Mouse (Mus musculus): ENCODE measurements around the gene Nedd9. TPM values are rescaled to one million over a fixed set of nuclear protein-coding genes. Genes with fewer than 3 reads are reported as not detected.

Nedd9 gene
- polyA plus RNA-seq, 1 experiment from 2014 or later = 42.1 TPM

- DNase-seq (ENCODE audit: low spot score) = no peak
Observed at GRCm38 (mm10) chr13:41456292-41457029, 30.7 kb downstream of the Nedd9 start.

GRCm38 (mm10) chr13:41453227-41454193 is 33.7 kb downstream of the Nedd9 start:
- DNase-seq (ENCODE audit: low spot score) = no peak

- no peak for DNase-seq (ENCODE audit: low spot score)
Observed at GRCm38 (mm10) chr13:41450821-41451220, 36.3 kb downstream of the Nedd9 start.

GRCm38 (mm10) chr13:41449211-41449610 is 38.0 kb downstream of the Nedd9 start:
- DNase-seq (ENCODE audit: low spot score) = no peak

- DNase-seq (ENCODE audit: low spot score) = no peak
Observed at GRCm38 (mm10) chr13:41447209-41447608, 40.0 kb downstream of the Nedd9 start.

GRCm38 (mm10) chr13:41446591-41446990 is 40.6 kb downstream of the Nedd9 start:
- no peak for DNase-seq (ENCODE audit: low spot score)

GRCm38 (mm10) chr13:41445067-41445808 is 41.9 kb downstream of the Nedd9 start:
- DNase-seq (ENCODE audit: low spot score) = no peak

GRCm38 (mm10) chr13:41444230-41444629 is 42.9 kb downstream of the Nedd9 start:
- DNase-seq (ENCODE audit: low spot score) = no peak

- DNase-seq (ENCODE audit: low spot score) = no peak
Observed at GRCm38 (mm10) chr13:41442145-41442544, 45.0 kb downstream of the Nedd9 start.

GRCm38 (mm10) chr13:41440205-41440604 is 47.0 kb downstream of the Nedd9 start:
- DNase-seq (ENCODE audit: low spot score) = no peak

GRCm38 (mm10) chr13:41437390-41437789 is 49.8 kb downstream of the Nedd9 start:
- DNase-seq (ENCODE audit: low spot score) = no peak

GRCm38 (mm10) chr13:41436731-41437130 is 50.4 kb downstream of the Nedd9 start:
- no peak for DNase-seq (ENCODE audit: low spot score)

- DNase-seq (ENCODE audit: low spot score) = no peak
Observed at GRCm38 (mm10) chr13:41433201-41433600, 54.0 kb downstream of the Nedd9 start.

GRCm38 (mm10) chr13:41431795-41432194 is 55.4 kb downstream of the Nedd9 start:
- DNase-seq (ENCODE audit: low spot score) = no peak

GRCm38 (mm10) chr13:41427046-41427445 is 60.1 kb downstream of the Nedd9 start:
- DNase-seq (ENCODE audit: low spot score) = no peak

- DNase-seq (ENCODE audit: low spot score) = no peak
Observed at GRCm38 (mm10) chr13:41423463-41424074, 63.6 kb downstream of the Nedd9 start.

GRCm38 (mm10) chr13:41422581-41422980 is 64.6 kb downstream of the Nedd9 start:
- no peak for DNase-seq (ENCODE audit: low spot score)

GRCm38 (mm10) chr13:41420376-41420775 is 66.8 kb downstream of the Nedd9 start:
- no peak for DNase-seq (ENCODE audit: low spot score)

- DNase-seq (ENCODE audit: low spot score) = no peak
Observed at GRCm38 (mm10) chr13:41418198-41418869, 68.8 kb downstream of the Nedd9 start.
